Mouse (Mus musculus) brain, embryonic 18.5 days (tissue): Measurements from ENCODE around the gene Zdhhc1.

Source experiments
- DNase-seq: peaks from one replicate; pipeline ENCODE4 v3.0.0-alpha.2; 2012; ENCODE audit warnings: low read depth, low spot score

Zdhhc1 gene

DNA sequence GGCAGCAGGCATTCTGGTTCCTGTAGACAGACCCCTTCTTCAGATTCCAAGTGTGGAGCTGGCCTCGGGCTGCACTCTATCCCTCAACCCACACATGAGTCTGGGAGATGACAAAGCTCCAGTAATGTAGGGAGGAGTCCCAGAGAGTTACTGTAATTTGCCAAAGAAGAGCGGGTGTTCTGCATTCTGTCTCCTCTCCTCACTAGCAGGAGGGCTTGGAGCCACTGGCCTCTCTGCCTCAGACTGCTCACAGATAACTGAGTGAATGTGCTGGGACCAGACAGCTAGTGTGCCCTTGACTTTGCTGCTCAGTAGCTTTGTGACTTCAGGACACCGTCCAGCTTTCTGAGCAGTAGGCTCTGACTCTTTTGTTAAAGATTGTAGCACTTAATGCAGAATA lies 18.9 kb downstream of the Zdhhc1 start:
- DNase-seq, result no peak

GRCm38 (mm10) chr8:105476628-105477413 lies 19.9 kb downstream of the Zdhhc1 start:
- DNase-seq, result no peak

DNA sequence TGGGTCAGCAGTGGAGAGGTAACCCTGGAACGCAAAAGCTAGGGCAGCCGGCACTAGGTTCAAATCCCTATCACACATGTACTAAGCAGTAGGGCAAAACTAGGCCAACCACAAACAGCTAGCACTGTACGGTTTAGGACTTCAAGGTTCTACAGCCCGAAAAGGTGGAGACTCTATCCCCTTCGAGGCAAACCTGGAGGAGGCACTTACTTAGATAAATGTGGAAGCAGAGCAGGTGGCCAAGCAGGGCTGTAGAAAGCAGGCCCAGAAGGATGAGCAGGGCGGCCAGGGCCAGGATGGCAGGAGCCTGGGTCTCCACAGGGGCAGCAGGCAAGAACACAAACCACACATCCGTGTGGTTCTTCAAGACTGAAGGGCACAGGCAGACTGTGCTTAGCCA lies 20.5 kb downstream of the Zdhhc1 start:
- no peak for DNase-seq

GRCm38 (mm10) chr8:105475742-105476141 lies 21.0 kb downstream of the Zdhhc1 start:
- no peak for DNase-seq

- DNase-seq, result no peak
These were observed 21.4 kb downstream of the Zdhhc1 start for GRCm38 (mm10) chr8:105475254-105475653.

- no peak for DNase-seq
These were observed 22.0 kb downstream of the Zdhhc1 start for GRCm38 (mm10) chr8:105474680-105475079.

DNA sequence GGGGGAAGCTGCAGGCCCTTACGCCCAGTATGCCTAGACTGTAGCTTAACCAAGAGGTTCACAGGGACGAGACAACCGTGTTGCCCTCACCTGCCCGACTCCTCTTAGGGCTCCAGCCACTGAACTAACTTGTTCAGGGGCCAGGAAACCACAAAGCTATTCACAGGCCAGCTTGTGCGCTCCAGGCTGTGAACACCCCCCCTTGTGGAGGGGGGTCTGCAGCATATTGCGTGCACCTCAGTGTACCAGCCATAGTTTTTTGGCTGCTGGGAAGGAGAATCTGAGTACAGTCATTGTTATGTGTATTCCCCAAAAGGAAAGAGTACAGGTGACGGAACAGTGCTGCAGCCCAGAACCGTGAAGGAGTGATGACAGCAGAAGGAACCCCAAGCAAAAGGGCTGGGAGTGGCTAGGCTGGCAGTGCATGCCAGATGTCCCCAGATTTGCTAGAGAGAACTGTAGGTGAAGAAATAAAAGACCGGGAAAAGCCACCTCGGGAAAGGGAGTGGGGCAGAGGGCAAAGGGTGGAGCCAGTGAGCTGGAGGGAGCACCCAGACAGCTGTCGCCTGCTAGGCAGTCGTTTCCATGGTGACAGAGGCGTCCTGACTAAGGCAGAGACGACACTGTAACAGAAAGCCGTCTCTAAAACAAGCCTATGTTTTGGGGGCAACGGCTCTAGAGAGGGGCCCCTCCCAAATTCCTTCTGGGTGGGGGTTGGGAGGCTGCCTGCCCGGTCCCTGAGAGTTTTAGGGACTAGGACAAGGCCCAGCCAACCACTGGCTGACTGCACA lies 22.7 kb downstream of the Zdhhc1 start:
- DNase-seq, result no peak

GRCm38 (mm10) chr8:105472983-105473382 lies 23.7 kb downstream of the Zdhhc1 start:
- DNase-seq, result no peak

DNA sequence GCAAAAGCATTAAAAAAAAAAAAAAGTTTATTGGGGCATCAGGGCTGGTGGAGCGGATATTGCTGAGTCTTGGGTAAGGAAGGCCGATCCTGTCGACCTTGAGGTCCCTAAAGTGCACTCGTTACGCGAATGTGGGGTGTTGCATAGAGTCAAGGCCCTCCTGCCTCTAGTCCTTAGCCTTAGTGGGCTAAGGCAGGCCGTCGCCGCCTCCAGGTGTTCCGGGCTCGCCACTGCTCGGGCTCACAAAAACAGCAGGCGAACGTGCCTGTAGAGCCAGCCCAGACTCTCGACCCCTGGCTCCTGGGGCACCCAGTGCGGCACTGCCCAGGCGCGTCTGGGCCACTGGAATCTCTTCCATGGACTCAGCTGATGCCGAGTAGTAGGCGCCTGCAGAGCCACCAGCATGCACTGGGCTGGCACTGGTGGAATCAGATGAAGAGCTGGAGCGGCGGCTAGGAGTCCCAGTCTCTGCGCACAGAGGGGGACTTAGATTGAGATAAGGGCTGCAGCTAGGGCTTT lies 24.2 kb downstream of the Zdhhc1 start:
- no peak for DNase-seq

GRCm38 (mm10) chr8:105471314-105472015 lies 25.2 kb downstream of the Zdhhc1 start, which contains the start of gene Tppp3:
Tppp3 (minus strand) TSS chr8:105471526.
- DNase-seq, result peak; percentile 62

GRCm38 (mm10) chr8:105470681-105471313 lies 25.9 kb downstream of the Zdhhc1 start:
- DNase-seq, result no peak

DNA sequence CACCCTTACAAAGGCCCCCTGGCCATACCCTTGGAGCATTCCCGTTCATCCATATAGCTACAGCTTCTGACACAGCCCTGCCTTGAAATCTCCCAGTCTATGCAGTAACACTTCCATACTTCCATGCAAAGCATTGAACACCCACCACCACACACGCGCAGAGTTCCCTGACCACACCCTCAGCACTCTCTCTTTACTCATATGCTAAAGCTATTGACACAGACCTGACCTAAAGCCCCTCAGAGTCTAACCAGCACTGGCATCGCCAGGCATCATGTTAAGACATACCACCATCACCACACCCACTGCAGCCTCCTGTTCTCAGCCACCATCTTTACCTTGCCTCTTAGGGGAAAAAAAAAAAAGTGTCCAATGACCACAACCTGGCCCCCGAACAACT lies 26.4 kb downstream of the Zdhhc1 start:
- no peak for DNase-seq

GRCm38 (mm10) chr8:105469816-105470215 lies 26.9 kb downstream of the Zdhhc1 start:
- no peak for DNase-seq

GRCm38 (mm10) chr8:105469041-105469695 lies 27.5 kb downstream of the Zdhhc1 start:
- DNase-seq, result no peak

GRCm38 (mm10) chr8:105468002-105468720 lies 28.5 kb downstream of the Zdhhc1 start:
- no peak for DNase-seq

GRCm38 (mm10) chr8:105467396-105467985 lies 29.2 kb downstream of the Zdhhc1 start:
- DNase-seq, result no peak

DNA sequence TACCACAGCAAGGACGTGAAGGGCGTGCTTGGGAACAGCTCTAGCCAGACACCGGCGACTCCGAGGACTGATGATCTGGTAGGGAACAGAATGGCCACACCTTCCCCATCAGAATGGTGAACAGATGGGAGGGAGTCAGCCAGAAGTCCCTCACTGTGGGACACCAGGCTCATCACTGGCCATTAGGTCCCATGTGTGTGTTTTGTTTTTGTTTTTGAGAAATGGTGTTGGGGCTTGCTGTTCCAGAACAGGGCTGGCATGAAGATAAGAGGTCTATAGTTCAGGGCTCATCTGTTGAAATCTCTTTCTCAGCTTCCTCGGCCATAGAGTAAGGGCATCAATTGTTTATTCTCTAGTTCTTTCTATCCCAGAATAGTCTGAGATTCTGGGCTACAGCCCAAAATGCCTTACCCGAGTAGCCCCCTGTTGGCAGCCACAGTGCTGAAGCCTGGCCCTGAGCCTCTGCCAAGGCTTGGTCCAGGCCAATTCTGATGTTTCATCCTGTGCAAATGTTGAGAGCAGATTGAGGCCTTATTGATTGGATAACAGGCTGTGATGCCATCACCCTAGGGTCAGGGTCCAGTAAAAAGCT lies 29.9 kb downstream of the Zdhhc1 start:
- DNase-seq, result no peak

DNA sequence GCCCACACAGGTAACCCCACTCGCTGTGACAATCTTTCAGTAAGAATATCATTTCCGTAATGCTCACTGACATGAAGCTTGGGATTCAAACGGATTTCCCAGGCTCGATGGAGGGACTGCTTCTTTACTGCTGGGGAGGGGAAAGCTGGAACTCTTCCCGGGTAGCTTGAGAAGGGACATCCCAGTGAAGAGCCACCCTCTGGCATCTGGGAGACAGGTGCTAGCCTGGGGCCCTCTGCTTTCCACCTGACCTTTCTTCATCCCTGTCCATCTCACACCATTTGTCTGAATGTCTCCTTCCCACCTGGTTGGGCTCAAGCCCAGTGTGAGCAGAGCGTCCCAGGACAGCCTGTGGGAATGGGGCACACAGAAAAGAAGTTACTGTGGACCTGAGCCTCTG lies 30.5 kb downstream of the Zdhhc1 start:
- DNase-seq, result no peak

DNA sequence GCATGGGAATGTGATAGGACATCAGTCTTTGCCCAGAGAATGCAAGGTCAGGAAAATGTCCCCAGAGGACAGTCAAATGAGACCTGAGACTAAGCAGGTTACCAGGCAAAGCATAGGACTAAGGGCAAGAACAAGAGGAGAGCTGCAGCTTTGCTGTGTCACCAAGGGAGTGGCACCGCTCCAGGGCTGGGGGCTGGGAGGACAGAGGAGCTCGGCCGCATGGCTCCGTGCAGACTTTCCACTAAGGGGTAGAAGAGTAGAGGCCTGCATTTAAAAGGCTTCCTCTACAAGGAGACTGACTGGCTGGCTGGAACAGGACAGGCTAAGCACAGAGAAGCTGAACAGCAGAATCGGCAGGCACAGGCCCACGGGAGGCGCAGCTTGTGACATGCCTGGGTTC lies 32.1 kb downstream of the Zdhhc1 start:
- no peak for DNase-seq
